Mouse (Mus musculus) thymus, postnatal 10 days (tissue): ENCODE measurements at regions not wholly inside any gene's neighbourhood (a gene's known extent, or its start where the extent isn't known, plus 50 kb on each side); places are given as distances from the start of the nearest gene placed in this dataset.

Source experiments
- DNase-seq, 2 experiments: peaks; one replicate each; pipeline ENCODE4 v3.0.0; 2021; ENCODE audit warnings: low spot score in 2 of 2

GRCm38 (mm10) chr5:64462411-64462810, 306.3 kb downstream of the Tbc1d1 start:
- no peak for DNase-seq

GRCm38 (mm10) chr5:64463570-64463969, 307.5 kb downstream of the Tbc1d1 start:
- DNase-seq = no peak

GRCm38 (mm10) chr5:64466320-64466719, 310.2 kb downstream of the Tbc1d1 start:
- no peak for DNase-seq

- DNase-seq = no peak
Measured at GRCm38 (mm10) chr5:64467856-64468255, 311.8 kb downstream of the Tbc1d1 start.

GRCm38 (mm10) chr5:64468307-64468706, 312.2 kb downstream of the Tbc1d1 start:
- DNase-seq = no peak

- DNase-seq = no peak
Measured at GRCm38 (mm10) chr5:64472008-64472407, 315.9 kb downstream of the Tbc1d1 start.

- DNase-seq = no peak
Measured at GRCm38 (mm10) chr5:64472415-64472814, 316.3 kb downstream of the Tbc1d1 start.

- no peak for DNase-seq
Measured at GRCm38 (mm10) chr5:64474868-64475267, 318.8 kb downstream of the Tbc1d1 start.

GRCm38 (mm10) chr5:64475736-64476519, 319.8 kb downstream of the Tbc1d1 start:
- no peak for DNase-seq

GRCm38 (mm10) chr5:64476641-64477369, 320.7 kb downstream of the Tbc1d1 start:
- DNase-seq = no peak

- DNase-seq = no peak
Measured at GRCm38 (mm10) chr5:64478143-64478542, 322.0 kb downstream of the Tbc1d1 start.

GRCm38 (mm10) chr5:64478599-64479214, 322.6 kb downstream of the Tbc1d1 start:
- no peak for DNase-seq

GRCm38 (mm10) chr5:64479315-64479714, 323.2 kb downstream of the Tbc1d1 start:
- no peak for DNase-seq

GRCm38 (mm10) chr5:64485043-64485442, 318.1 kb upstream of the Klf3 start:
- DNase-seq = no peak

GRCm38 (mm10) chr5:64485856-64486255, 317.3 kb upstream of the Klf3 start:
- no peak for DNase-seq

- DNase-seq = no peak
Measured at GRCm38 (mm10) chr5:64486761-64487160, 316.4 kb upstream of the Klf3 start.

GRCm38 (mm10) chr5:64487698-64488398, 315.3 kb upstream of the Klf3 start:
- DNase-seq = peak; percentile 44 to 57

GRCm38 (mm10) chr5:64489656-64490444, 313.3 kb upstream of the Klf3 start:
- DNase-seq = no peak

- DNase-seq = no peak
Measured at GRCm38 (mm10) chr5:64490445-64490950, 312.7 kb upstream of the Klf3 start.

GRCm38 (mm10) chr5:64494429-64494828, 308.8 kb upstream of the Klf3 start:
- no peak for DNase-seq

GRCm38 (mm10) chr5:64496853-64497252, 306.3 kb upstream of the Klf3 start:
- peak; percentile 70 to 74 for DNase-seq
